Mouse (Mus musculus): ENCODE data around the gene Erbb3. TPM values are rescaled to one million over a fixed set of nuclear protein-coding genes. Genes with fewer than 3 reads are reported as not detected.

Erbb3 gene
- total and polyA plus RNA-seq, 3 experiments, result 0.29 to 0.39 TPM; not detected in 1

- H3K9ac ChIP-seq (ENCODE audit: control insufficient read depth, low read depth, low read length, poor library complexity, severe bottlenecking), result no peak overlapping the region
- peaks cover 0 to 4% of the 10 kb centered on the region in 2 experiments; a peak in 2 of 4 replicates for H3K36me3 ChIP-seq (ENCODE audit: control insufficient read depth in 1 of 2, insufficient read depth in 2 of 2, low read length in 2 of 2)
- H3K27me3 ChIP-seq (ENCODE audit: control insufficient read depth in 1 of 2, insufficient read depth in 2 of 2, low read length in 2 of 2), result no peaks in the 10 kb centered on the region; a peak in 2 of 4 replicates
- H3K79me2 ChIP-seq (ENCODE audit: control insufficient read depth, insufficient read depth, low read length, poor library complexity), result no peaks in the 10 kb centered on the region
- H3K9me3 ChIP-seq (replicated peaks; ENCODE audit: insufficient read depth, low read length), result no peaks in the 10 kb centered on the region
- no peak overlapping the region for H3K27ac ChIP-seq (ENCODE audit: control insufficient read depth, low read depth, low read length)
- no peak for TF ChIP-seq POLR2AphosphoS5 (IDR thresholded peaks at IDR 0.05; ENCODE audit: borderline replicate concordance, low read depth, low read length)
- TF ChIP-seq BHLHE40 (IDR thresholded peaks at IDR 0.05; ENCODE audit: borderline replicate concordance, low read depth, low read length), result no peak
- TF ChIP-seq MAZ (IDR thresholded peaks at IDR 0.05; ENCODE audit: low read depth, low read length), result no peak
- no peak for TF ChIP-seq ZMIZ1 (IDR thresholded peaks at IDR 0.05; ENCODE audit: low read depth, low read length)
- TF ChIP-seq UBTF (IDR thresholded peaks at IDR 0.05; ENCODE audit: borderline replicate concordance, insufficient read depth, low read depth, low read length), result no peak
- no peak for TF ChIP-seq USF1 (IDR thresholded peaks at IDR 0.05; ENCODE audit: low read depth, low read length)
- TF ChIP-seq TCF12 (IDR thresholded peaks at IDR 0.05; ENCODE audit: low read depth, low read length), result no peak
- TF ChIP-seq NRF1 (IDR thresholded peaks at IDR 0.05; ENCODE audit: insufficient read depth, low read depth, low read length, poor library complexity, severe bottlenecking), result no peak
- no peak for TF ChIP-seq ZKSCAN1 (IDR thresholded peaks at IDR 0.05; ENCODE audit: low read depth, low read length)
- no peak for TF ChIP-seq ETS1 (IDR thresholded peaks at IDR 0.05; ENCODE audit: low read depth, low read length)
- no peak for TF ChIP-seq JUND (IDR thresholded peaks at IDR 0.05; ENCODE audit: low read depth, low read length)
- TF ChIP-seq TAL1 (IDR thresholded peaks at IDR 0.05; ENCODE audit: low read length), result no peak
- TF ChIP-seq CTCF (IDR thresholded peaks at IDR 0.05 in 2 of 3, conservative IDR thresholded peaks at IDR 0.05 in 1 of 3; ENCODE audit: control insufficient read depth in 1 of 3, insufficient read depth in 1 of 3, low read depth in 2 of 3, low read length in 3 of 3, poor library complexity in 1 of 3, severe bottlenecking in 1 of 3), result no peak
- no peak for DNase-seq (ENCODE audit: low read depth, low spot score)
- peaks cover under 1 to 6% of the 10 kb centered on the region in 2 experiments; a peak in 3 of 4 replicates for H3K4me1 ChIP-seq (ENCODE audit: control insufficient read depth in 1 of 2, insufficient read depth in 2 of 2, low read length in 2 of 2)
- no peak overlapping the region for H3K4me3 ChIP-seq (ENCODE audit: control insufficient read depth in 1 of 2, insufficient read depth in 1 of 2, low read depth in 2 of 2, low read length in 2 of 2)
Observed at GRCm38 (mm10) chr10:128598476-128598875, 9.0 kb upstream of the Erbb3 start.

GRCm38 (mm10) chr10:128592797-128593196, 3.3 kb upstream of the Erbb3 start:
- Histone ChIP-seq H3K4me3 (ENCODE audit: control insufficient read depth in 1 of 2, insufficient read depth in 1 of 2, low read depth in 2 of 2, low read length in 2 of 2) (peak overlapping the region; percentile 28 to 38; a peak in 3 of 4 replicates), H3K9me3 (replicated peaks; ENCODE audit: insufficient read depth, low read length) (no peaks in the 10 kb centered on the region), H3K27me3 (ENCODE audit: control insufficient read depth in 1 of 2, insufficient read depth in 2 of 2, low read length in 2 of 2) (peaks cover 2% of the 10 kb centered on the region in 2 experiments; a peak in 2 of 4 replicates), H3K36me3 (ENCODE audit: control insufficient read depth in 1 of 2, insufficient read depth in 2 of 2, low read length in 2 of 2) (peaks cover 0 to 18% of the 10 kb centered on the region in 2 experiments; a peak in 2 of 4 replicates), H3K4me1 (ENCODE audit: control insufficient read depth in 1 of 2, insufficient read depth in 2 of 2, low read length in 2 of 2) (peaks cover 12 to 23% of the 10 kb centered on the region in 2 experiments), H3K79me2 (ENCODE audit: control insufficient read depth, insufficient read depth, low read length, poor library complexity) (no peaks in the 10 kb centered on the region), H3K27ac (ENCODE audit: control insufficient read depth, low read depth, low read length) (peak overlapping the region; percentile 80), H3K9ac (ENCODE audit: control insufficient read depth, low read depth, low read length, poor library complexity, severe bottlenecking) (peak overlapping the region; percentile 15)
- peak; percentile 79 for DNase-seq (ENCODE audit: low read depth, low spot score)
- 0 out of 2 replicates have a peak, but pooled peaks have one; percentile 23 for TF ChIP-seq ELF1 (IDR thresholded peaks at IDR 0.05; ENCODE audit: low read depth, low read length)
- no peak for TF ChIP-seq ZC3H11A (IDR thresholded peaks at IDR 0.05; ENCODE audit: low read depth, low read length)
- peak; percentile 46; the same call in 1 of the 2 replicates for TF ChIP-seq MAZ (IDR thresholded peaks at IDR 0.05; ENCODE audit: low read depth, low read length)
- TF ChIP-seq GATA1 (IDR thresholded peaks at IDR 0.05; ENCODE audit: low read depth, low read length), result peak; percentile 80
- no peak for TF ChIP-seq USF2 (IDR thresholded peaks at IDR 0.05; ENCODE audit: borderline replicate concordance in 1 of 2, insufficient read depth in 1 of 2, low read depth in 1 of 2, low read length in 2 of 2)
- no peak for TF ChIP-seq MYC (IDR thresholded peaks at IDR 0.05; ENCODE audit: low read depth, low read length)
- no peak for TF ChIP-seq ZMIZ1 (IDR thresholded peaks at IDR 0.05; ENCODE audit: low read depth, low read length)
- no peak for TF ChIP-seq MEF2A (IDR thresholded peaks at IDR 0.05; ENCODE audit: extremely low read depth, insufficient replicate concordance, low read depth, low read length, poor library complexity, severe bottlenecking)
- no peak for TF ChIP-seq ETS1 (IDR thresholded peaks at IDR 0.05; ENCODE audit: low read depth, low read length)
- TF ChIP-seq ZNF384 (IDR thresholded peaks at IDR 0.05; ENCODE audit: low read depth, low read length), result peak; percentile 99
- no peak; the same call in 1 of the 2 replicates for TF ChIP-seq KAT2A (conservative IDR thresholded peaks at IDR 0.05; ENCODE audit: low read depth, low read length)
- no peak for TF ChIP-seq TBP (IDR thresholded peaks at IDR 0.05; ENCODE audit: low read depth, low read length)
- TF ChIP-seq BHLHE40 (IDR thresholded peaks at IDR 0.05; ENCODE audit: borderline replicate concordance, low read depth, low read length), result no peak
- no peak for TF ChIP-seq CHD1 (IDR thresholded peaks at IDR 0.05; ENCODE audit: low read depth, low read length)
- peak; percentile 42; the same call in 1 of the 2 replicates for TF ChIP-seq SIN3A (IDR thresholded peaks at IDR 0.05; ENCODE audit: low read length)
- TF ChIP-seq EP300 (IDR thresholded peaks at IDR 0.05; ENCODE audit: low read depth in 1 of 2, low read length in 2 of 2), result peak in 1 of 2 experiments; percentile 38; a peak in 3 of 4 replicates
- TF ChIP-seq NRF1 (IDR thresholded peaks at IDR 0.05; ENCODE audit: insufficient read depth, low read depth, low read length, poor library complexity, severe bottlenecking), result no peak
- no peak for TF ChIP-seq POLR2A (IDR thresholded peaks at IDR 0.05; ENCODE audit: control insufficient read depth in 1 of 2, insufficient read depth in 1 of 2, low read depth in 1 of 2, low read length in 2 of 2, poor library complexity in 1 of 2)
- TF ChIP-seq E2F4 (IDR thresholded peaks at IDR 0.05; ENCODE audit: borderline replicate concordance, low read depth, low read length), result no peak
- 0 out of 2 replicates have a peak, but pooled peaks have one; percentile 20 for TF ChIP-seq TCF12 (IDR thresholded peaks at IDR 0.05; ENCODE audit: low read depth, low read length)
- peak; percentile 10; the same call in 1 of the 2 replicates for TF ChIP-seq TAL1 (IDR thresholded peaks at IDR 0.05; ENCODE audit: low read length)
- no peak for TF ChIP-seq ZKSCAN1 (IDR thresholded peaks at IDR 0.05; ENCODE audit: low read depth, low read length)
- no peak for TF ChIP-seq MXI1 (IDR thresholded peaks at IDR 0.05; ENCODE audit: low read depth, low read length)

Measured in MEL (cell line).